Mouse (Mus musculus) myocyte (in vitro differentiated cells): ENCODE data around the gene Spop. TPM values are rescaled to one million over a fixed set of nuclear protein-coding genes. Genes with fewer than 3 reads are reported as not detected.

ENCODE experiments used
- H3K27me3 ChIP-seq: one replicate; pipeline ENCODE4 v1.6.1; 2011; ENCODE audit not compliant: control insufficient read depth, insufficient read depth, insufficient read length
- H3K36me3 ChIP-seq: one replicate; pipeline ENCODE4 v1.6.1; 2011; ENCODE audit not compliant: control insufficient read depth, insufficient read depth
- H3K4me2 ChIP-seq: one replicate; pipeline ENCODE4 v1.6.1; 2011; ENCODE audit warnings: low read depth, control low read depth
- H3K4me3 ChIP-seq: one replicate; pipeline ENCODE4 v1.5.1; 2011; ENCODE audit warnings: mild to moderate bottlenecking, control low read depth, moderate library complexity
- H3K79me2 ChIP-seq: one replicate; pipeline ENCODE4 v1.6.1; 2011; ENCODE audit not compliant: control insufficient read depth, insufficient read depth
- H3ac ChIP-seq: one replicate; pipeline ENCODE4 v1.6.1; 2011; ENCODE audit not compliant: control insufficient read depth, insufficient read length
- CEBPB ChIP-seq: IDR thresholded peaks from 2 replicates; pipeline ENCODE4 v1.6.1; 2011; ENCODE audit warnings: mild to moderate bottlenecking, moderate library complexity; ENCODE audit not compliant: poor library complexity, insufficient read depth, severe bottlenecking
- E2F4 ChIP-seq: IDR thresholded peaks from one replicate; pipeline ENCODE4 v1.6.1; 2011; ENCODE audit warnings: mild to moderate bottlenecking, control low read depth, moderate library complexity; ENCODE audit not compliant: insufficient read depth
- MAX ChIP-seq: IDR thresholded peaks from one replicate; pipeline ENCODE4 v1.6.1; 2011; ENCODE audit warnings: low read depth, mild to moderate bottlenecking, control low read depth
- MYOD1 ChIP-seq, 3 experiments: IDR thresholded peaks; one replicate each; pipeline ENCODE4 v1.6.1; 2011; ENCODE audit warnings: control low read depth in 2 of 3, low read depth in 2 of 3, mild to moderate bottlenecking in 2 of 3, moderate library complexity in 1 of 3; ENCODE audit not compliant: insufficient read length in 2 of 3, control insufficient read depth in 1 of 3
- MYOG ChIP-seq, 3 experiments: IDR thresholded peaks; one replicate each; pipeline ENCODE4 v1.6.1; 2011; ENCODE audit warnings: control low read depth in 2 of 3, low read depth in 2 of 3, mild to moderate bottlenecking in 2 of 3; ENCODE audit not compliant: insufficient read length in 2 of 3, control insufficient read depth in 1 of 3, insufficient read depth in 1 of 3
- POLR2A ChIP-seq: IDR thresholded peaks from one replicate; pipeline ENCODE4 v1.6.1; 2011; ENCODE audit warnings: low read depth, mild to moderate bottlenecking, control low read depth, moderate library complexity; ENCODE audit not compliant: insufficient read length
- POLR2AphosphoS2 ChIP-seq: IDR thresholded peaks from one replicate; pipeline ENCODE4 v1.6.1; 2011; ENCODE audit warnings: low read depth, control low read depth; ENCODE audit not compliant: insufficient read length
- REST ChIP-seq: IDR thresholded peaks from one replicate; pipeline ENCODE4 v1.6.1; 2011; ENCODE audit warnings: mild to moderate bottlenecking, control low read depth, moderate library complexity; ENCODE audit not compliant: insufficient read depth, insufficient read length
- SRF ChIP-seq: IDR thresholded peaks from one replicate; pipeline ENCODE4 v1.6.1; 2011; ENCODE audit warnings: low read depth; ENCODE audit not compliant: control insufficient read depth, insufficient read length
- TCF12 ChIP-seq: IDR thresholded peaks from one replicate; pipeline ENCODE4 v1.6.1; 2011; ENCODE audit warnings: mild to moderate bottlenecking, control low read depth; ENCODE audit not compliant: poor library complexity, insufficient read depth, severe bottlenecking
- TCF3 ChIP-seq: IDR thresholded peaks from one replicate; pipeline ENCODE4 v1.6.1; 2011; ENCODE audit warnings: low read depth, control low read depth; ENCODE audit not compliant: insufficient read length
- USF1 ChIP-seq: IDR thresholded peaks from one replicate; pipeline ENCODE4 v1.6.1; 2011; ENCODE audit warnings: low read depth, mild to moderate bottlenecking, control low read depth, moderate library complexity
- polyA plus RNA-seq: library from polyadenylated mRNA; unstranded; fragments of >200 nt; fragmentation: generic; extraction: Trizol; gene quantifications from one replicate; pipeline ENCODE4 v1.2.1, GENCODE M21; 2012; ENCODE audit warnings: missing spikeins

The Spop gene
- polyA plus RNA-seq, 1 experiment, result 54.8 TPM

GRCm38 (mm10) chr11:95512383-95512782 is 98.5 kb downstream of the Spop start:
- no peaks in the 10 kb centered on the region for H3K36me3 ChIP-seq
- H3K79me2 ChIP-seq, result no peaks in the 10 kb centered on the region
- no peak overlapping the region for H3K4me3 ChIP-seq
- H3K27me3 ChIP-seq, result peaks cover 29% of the 10 kb centered on the region
- H3ac ChIP-seq, result no peak overlapping the region
- no peak overlapping the region for H3K4me2 ChIP-seq
- TF ChIP-seq POLR2AphosphoS2 (no peak), E2F4 (no peak), MYOD1 (IDR thresholded peaks at IDR 0.05; ENCODE audit: control insufficient read depth in 1 of 3, insufficient read length in 2 of 3, low read depth in 2 of 3) (no peak), POLR2A (no peak), MYOG (IDR thresholded peaks at IDR 0.05; ENCODE audit: control insufficient read depth in 1 of 3, insufficient read depth in 1 of 3, insufficient read length in 2 of 3, low read depth in 2 of 3) (no peak), USF1 (no peak), MAX (no peak), TCF12 (no peak), SRF (no peak), TCF3 (no peak), CEBPB (no peak), REST (no peak)

GRCm38 (mm10) chr11:95513461-95514297 is 99.8 kb downstream of the Spop start:
- H3K4me2 ChIP-seq, result peak overlapping the region; percentile 70
- no peaks in the 10 kb centered on the region for H3K36me3 ChIP-seq
- H3K79me2 ChIP-seq, result no peaks in the 10 kb centered on the region
- no peak overlapping the region for H3K4me3 ChIP-seq
- no peak overlapping the region for H3ac ChIP-seq
- peaks cover 29% of the 10 kb centered on the region for H3K27me3 ChIP-seq
- TF ChIP-seq POLR2A, result no peak
- no peak for TF ChIP-seq E2F4
- TF ChIP-seq MYOD1 (IDR thresholded peaks at IDR 0.05; ENCODE audit: control insufficient read depth in 1 of 3, insufficient read length in 2 of 3, low read depth in 2 of 3), result no peak
- TF ChIP-seq MYOG (IDR thresholded peaks at IDR 0.05; ENCODE audit: control insufficient read depth in 1 of 3, insufficient read depth in 1 of 3, insufficient read length in 2 of 3, low read depth in 2 of 3), result no peak
- no peak for TF ChIP-seq REST
- TF ChIP-seq TCF3, result no peak
- TF ChIP-seq CEBPB, result no peak
- no peak for TF ChIP-seq SRF
- no peak for TF ChIP-seq POLR2AphosphoS2
- TF ChIP-seq TCF12, result no peak
- TF ChIP-seq USF1, result no peak
- no peak for TF ChIP-seq MAX

- TF ChIP-seq MYOD1 (IDR thresholded peaks at IDR 0.05; ENCODE audit: control insufficient read depth in 1 of 3, insufficient read length in 2 of 3, low read depth in 2 of 3) (no peak), MAX (no peak), MYOG (IDR thresholded peaks at IDR 0.05; ENCODE audit: control insufficient read depth in 1 of 3, insufficient read depth in 1 of 3, insufficient read length in 2 of 3, low read depth in 2 of 3) (no peak), POLR2AphosphoS2 (no peak), CEBPB (no peak), SRF (no peak), E2F4 (no peak), REST (no peak), TCF12 (no peak)
- Histone ChIP-seq H3ac (no peak within 1 kb of the TSS), H3K4me3 (no peak within 1 kb of the TSS), H3K4me2 (peak within 1 kb of the TSS; percentile 70), H3K79me2 (no peaks in the 10 kb centered on the region), H3K36me3 (no peaks in the 10 kb centered on the region), H3K27me3 (peaks cover 29% of the 10 kb centered on the region)
Observed at GRCm38 (mm10) chr11:95514298-95514861, 100.5 kb downstream of the Spop start, which contains the start of gene Nxph3. Gene Nxph3, minus strand, starts transcription at chr11:95514570.

GRCm38 (mm10) chr11:95515376-95516323 is 101.8 kb downstream of the Spop start:
- no peak overlapping the region for H3K4me2 ChIP-seq
- H3K36me3 ChIP-seq, result no peaks in the 10 kb centered on the region
- no peak overlapping the region for H3ac ChIP-seq
- H3K27me3 ChIP-seq, result peaks cover 29% of the 10 kb centered on the region
- no peaks in the 10 kb centered on the region for H3K79me2 ChIP-seq
- TF ChIP-seq MYOG (IDR thresholded peaks at IDR 0.05; ENCODE audit: control insufficient read depth in 1 of 3, insufficient read depth in 1 of 3, insufficient read length in 2 of 3, low read depth in 2 of 3) (no peak), CEBPB (no peak), POLR2AphosphoS2 (no peak), MYOD1 (IDR thresholded peaks at IDR 0.05; ENCODE audit: control insufficient read depth in 1 of 3, insufficient read length in 2 of 3, low read depth in 2 of 3) (no peak), REST (no peak), SRF (no peak)
- no peak overlapping the region for H3K4me3 ChIP-seq
